Mouse (Mus musculus) limb, embryonic 11.5 days (tissue): Measurements from ENCODE around the gene Adamtsl1. TPM values are rescaled to one million over a fixed set of nuclear protein-coding genes. Genes with fewer than 3 reads are reported as not detected.

ENCODE experiments used
- ATAC-seq: fragments of 200-750 bp; cut with Nextera tagmentation; 2 replicates; pipeline ENCODE4 v1.8.0; 2017; ENCODE audit warnings: low read depth; ENCODE audit not compliant: insufficient number of reproducible peaks, low FRiP score, low TSS enrichment
- DNase-seq: peaks from one replicate; pipeline ENCODE4 v3.0.0-alpha.2; 2015; ENCODE audit warnings: low spot score
- H3K27ac ChIP-seq: fragments of 300-500 bp; sonication (generic); replicated peaks from 2 replicates; pipeline ENCODE4 v1.5.1; 2014; ENCODE audit warnings: low read depth, mild to moderate bottlenecking, low read length
- H3K27me3 ChIP-seq: fragments of 300-500 bp; sonication (generic); 2 replicates; pipeline ENCODE4 v1.6.1; 2014; ENCODE audit warnings: mild to moderate bottlenecking, low read length, mixed read lengths; ENCODE audit not compliant: control insufficient read depth, insufficient read depth
- H3K36me3 ChIP-seq: fragments of 300-500 bp; sonication (generic); 2 replicates; pipeline ENCODE4 v1.6.1; 2014; ENCODE audit warnings: mild to moderate bottlenecking, low read length, moderate library complexity, mixed read lengths; ENCODE audit not compliant: control insufficient read depth, insufficient read depth
- H3K4me1 ChIP-seq: fragments of 300-500 bp; sonication (generic); 2 replicates; pipeline ENCODE4 v1.6.1; 2014; ENCODE audit warnings: low read length, mixed read lengths; ENCODE audit not compliant: control insufficient read depth, insufficient read depth
- H3K4me2 ChIP-seq: fragments of 300-500 bp; sonication (generic); 2 replicates; pipeline ENCODE4 v1.6.1; 2014; ENCODE audit warnings: low read depth, mild to moderate bottlenecking, moderate library complexity; ENCODE audit not compliant: severe bottlenecking
- H3K4me3 ChIP-seq: fragments of 300-500 bp; sonication (generic); 2 replicates; pipeline ENCODE4 v1.5.1; 2014; ENCODE audit warnings: low read depth, low read length
- H3K9ac ChIP-seq: fragments of 300-500 bp; sonication (generic); 2 replicates; pipeline ENCODE4 v1.6.1; 2014; ENCODE audit warnings: mild to moderate bottlenecking, low read length
- H3K9me3 ChIP-seq: fragments of 300-500 bp; sonication (generic); 2 replicates; pipeline ENCODE4 v1.6.1; 2016; ENCODE audit warnings: low read length; ENCODE audit not compliant: control insufficient read depth
- WGBS: fragments of 180-500 bp; shearing (Covaris S2); extraction: QIAGEN DNeasy Blood & Tissue Kit; methylation state at CpG from one replicate; pipeline ENCODE4 v1.1.7; 2014; 5-methylcytosine and 5-hydroxymethylcytosine counted together
- polyA plus RNA-seq: library from polyadenylated mRNA; unstranded; fragments of >200 nt; fragmentation: Nextera tagmentation; extraction: Ambion mirVana; gene quantifications from 2 replicates; pipeline ENCODE4 v1.2.1, GENCODE M21; 2014

Gene Adamtsl1
- polyA plus RNA-seq, 1 experiment from 2014 or later = 5.8 TPM

GRCm38 (mm10) chr4:86227096-86227495 lies 713.1 kb downstream of the Adamtsl1 start:
- no peak overlapping the region for H3K27ac ChIP-seq

GRCm38 (mm10) chr4:86233197-86233596 lies 719.2 kb downstream of the Adamtsl1 start:
- Histone ChIP-seq H3K9me3 (no peaks in the 10 kb centered on the region), H3K4me1 (no peaks in the 10 kb centered on the region; the same call in 1 of the 2 replicates), H3K4me3 (no peak overlapping the region), H3K9ac (no peak overlapping the region), H3K4me2 (no peak overlapping the region), H3K27ac (no peak overlapping the region), H3K36me3 (no peaks in the 10 kb centered on the region), H3K27me3 (no peaks in the 10 kb centered on the region)
- ATAC-seq (no peak), DNase-seq (no peak)
- WGBS = 75% methylated on average over 3 of the region's 3 CpGs

More at GRCm38 (mm10) chr4:86227096-86227495, 713.1 kb downstream of the Adamtsl1 start:
- Histone ChIP-seq H3K9ac (no peak overlapping the region), H3K4me1 (no peaks in the 10 kb centered on the region; the same call in 1 of the 2 replicates), H3K4me2 (no peak overlapping the region), H3K4me3 (no peak overlapping the region), H3K27me3 (no peaks in the 10 kb centered on the region), H3K36me3 (no peaks in the 10 kb centered on the region), H3K9me3 (no peaks in the 10 kb centered on the region)
- DNase-seq (no peak), ATAC-seq (no peak)
- WGBS = 89% methylated on average over 1 of the region's 1 CpGs

- H3K4me3 ChIP-seq = no peak overlapping the region
- H3K36me3 ChIP-seq = no peaks in the 10 kb centered on the region
- H3K9ac ChIP-seq = no peak overlapping the region
- H3K4me1 ChIP-seq = no peaks in the 10 kb centered on the region
- H3K27me3 ChIP-seq = no peaks in the 10 kb centered on the region
- WGBS = 59% methylated on average over 2 of the region's 2 CpGs
- no peaks in the 10 kb centered on the region for H3K9me3 ChIP-seq
- DNase-seq = no peak
- ATAC-seq = no peak
- no peak overlapping the region for H3K4me2 ChIP-seq
- no peak overlapping the region for H3K27ac ChIP-seq
Observed at GRCm38 (mm10) chr4:86241854-86242424, 728.0 kb downstream of the Adamtsl1 start.

DNA sequence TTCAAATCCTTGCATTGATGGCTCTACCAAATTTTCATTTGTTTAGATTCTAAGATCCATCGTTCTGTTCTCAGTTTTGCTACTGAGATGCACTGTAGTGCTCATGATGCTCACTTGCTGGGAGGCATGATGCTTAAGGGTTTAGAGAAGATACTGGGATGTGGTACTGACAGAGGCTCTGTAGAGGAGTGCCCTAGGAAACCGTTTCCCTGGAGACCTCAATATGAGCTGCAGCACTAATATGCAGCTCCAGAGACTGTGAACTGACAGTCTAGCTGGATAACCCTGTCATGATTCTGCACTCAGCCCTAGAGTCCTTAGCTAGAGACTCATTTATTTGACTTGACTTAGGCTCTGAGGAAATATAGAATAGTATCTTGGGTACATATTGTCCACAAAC lies 756.1 kb downstream of the Adamtsl1 start:
- Histone ChIP-seq H3K4me3 (no peak overlapping the region), H3K9ac (no peak overlapping the region), H3K4me2 (no peak overlapping the region), H3K4me1 (no peaks in the 10 kb centered on the region), H3K27me3 (no peaks in the 10 kb centered on the region), H3K36me3 (no peaks in the 10 kb centered on the region), H3K9me3 (no peaks in the 10 kb centered on the region), H3K27ac (no peak overlapping the region)
- DNase-seq = peak; percentile 15
- no peak for ATAC-seq
- WGBS = 74% methylated on average over 2 of the region's 2 CpGs

- no peak overlapping the region for H3K4me2 ChIP-seq
- H3K36me3 ChIP-seq = no peaks in the 10 kb centered on the region
- H3K9ac ChIP-seq = no peak overlapping the region
- ATAC-seq (no peak), DNase-seq (no peak)
- H3K27me3 ChIP-seq = no peaks in the 10 kb centered on the region
- WGBS = 70% methylated on average over 6 of the region's 6 CpGs
- no peaks in the 10 kb centered on the region for H3K9me3 ChIP-seq
- H3K4me1 ChIP-seq = peaks cover 7% of the 10 kb centered on the region; the same call in 1 of the 2 replicates
- no peak overlapping the region for H3K4me3 ChIP-seq
- no peak overlapping the region for H3K27ac ChIP-seq
Observed at GRCm38 (mm10) chr4:86273703-86274355, 759.9 kb downstream of the Adamtsl1 start.

DNA sequence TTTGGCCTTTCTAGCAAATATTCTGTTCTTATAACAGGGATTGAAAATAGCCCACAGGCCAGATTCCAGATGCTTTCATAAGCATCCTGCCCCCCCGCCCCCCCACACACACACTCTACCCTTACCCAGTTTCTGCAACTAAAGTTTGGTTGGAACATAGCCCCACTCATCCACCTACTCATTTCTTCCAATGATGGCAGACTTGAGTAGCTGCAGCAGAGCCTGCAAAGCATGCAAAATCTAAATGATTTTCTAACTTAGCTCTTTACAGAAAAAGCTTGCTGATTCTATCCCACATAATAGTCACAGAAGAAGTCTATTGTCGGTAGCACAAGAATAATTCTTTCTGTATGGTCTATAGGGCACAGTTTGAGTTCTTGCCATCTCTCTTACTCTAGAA lies 760.7 kb downstream of the Adamtsl1 start:
- Histone ChIP-seq H3K4me1 (peaks cover 9% of the 10 kb centered on the region; the same call in 1 of the 2 replicates), H3K4me2 (no peak overlapping the region), H3K27ac (no peak overlapping the region), H3K36me3 (no peaks in the 10 kb centered on the region), H3K9ac (no peak overlapping the region), H3K4me3 (no peak overlapping the region), H3K27me3 (no peaks in the 10 kb centered on the region), H3K9me3 (no peaks in the 10 kb centered on the region)
- DNase-seq (no peak), ATAC-seq (no peak)
- 84% methylated on average over 2 of the region's 2 CpGs for WGBS

GRCm38 (mm10) chr4:86276021-86276813 lies 762.2 kb downstream of the Adamtsl1 start:
- Histone ChIP-seq H3K9ac (no peak overlapping the region), H3K4me1 (peaks cover 9% of the 10 kb centered on the region; the same call in 1 of the 2 replicates), H3K27me3 (no peaks in the 10 kb centered on the region), H3K36me3 (no peaks in the 10 kb centered on the region), H3K27ac (no peak overlapping the region), H3K4me3 (no peak overlapping the region), H3K9me3 (no peaks in the 10 kb centered on the region), H3K4me2 (no peak overlapping the region)
- DNase-seq = peak; percentile 34
- 0 out of 2 replicates have a peak, but pooled peaks have one; percentile 51 for ATAC-seq
- WGBS = 63% methylated on average over 14 of the region's 14 CpGs

- no peak for DNase-seq
- Histone ChIP-seq H3K4me2 (no peak overlapping the region), H3K27ac (no peak overlapping the region), H3K4me3 (no peak overlapping the region), H3K27me3 (no peaks in the 10 kb centered on the region), H3K4me1 (peaks cover 9% of the 10 kb centered on the region; the same call in 1 of the 2 replicates), H3K9me3 (no peaks in the 10 kb centered on the region), H3K9ac (no peak overlapping the region), H3K36me3 (no peaks in the 10 kb centered on the region)
- 72% methylated on average over 5 of the region's 5 CpGs for WGBS
- ATAC-seq = no peak
Observed at GRCm38 (mm10) chr4:86278546-86278945, 764.6 kb downstream of the Adamtsl1 start.
